Mouse (Mus musculus): ENCODE measurements around the gene Mta2.

DNA sequence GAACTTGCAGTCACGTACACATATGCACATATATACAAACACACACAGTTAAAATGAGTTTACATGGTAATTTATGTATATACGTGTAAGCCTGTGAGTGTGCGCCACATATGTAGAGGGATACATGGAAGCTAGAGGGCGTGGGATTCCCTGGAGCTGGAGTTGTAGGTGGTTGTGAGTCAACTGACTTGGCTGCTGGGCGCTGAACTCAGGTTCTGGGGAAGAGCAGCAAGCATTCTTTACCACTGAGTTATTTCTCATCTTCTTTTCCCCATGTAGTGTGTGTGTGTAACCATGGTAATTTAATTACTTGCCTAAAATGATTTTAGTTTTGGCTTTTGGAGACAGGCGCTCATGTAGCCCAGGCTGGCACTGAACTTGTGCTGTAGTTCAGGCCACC is 54.9 kb downstream of the Mta2 start:
- TF ChIP-seq CTCF (IDR thresholded peaks at IDR 0.05; ENCODE audit: control insufficient read depth, insufficient read depth, insufficient replicate concordance, low read depth, low read length) (no peak), POLR2A (IDR thresholded peaks at IDR 0.05; ENCODE audit: control insufficient read depth, low read depth, low read length) (no peak)
